Mouse (Mus musculus): ENCODE data around the gene Tmem253. TPM values are rescaled to one million over a fixed set of nuclear protein-coding genes. Genes with fewer than 3 reads are reported as not detected.

Tmem253 gene
- 1 to 10 TPM in 2 of 4 experiments, under 1 TPM in 2; 0.74 to 1.7 (median 0.91) TPM for total RNA-seq (2022)

DNA sequence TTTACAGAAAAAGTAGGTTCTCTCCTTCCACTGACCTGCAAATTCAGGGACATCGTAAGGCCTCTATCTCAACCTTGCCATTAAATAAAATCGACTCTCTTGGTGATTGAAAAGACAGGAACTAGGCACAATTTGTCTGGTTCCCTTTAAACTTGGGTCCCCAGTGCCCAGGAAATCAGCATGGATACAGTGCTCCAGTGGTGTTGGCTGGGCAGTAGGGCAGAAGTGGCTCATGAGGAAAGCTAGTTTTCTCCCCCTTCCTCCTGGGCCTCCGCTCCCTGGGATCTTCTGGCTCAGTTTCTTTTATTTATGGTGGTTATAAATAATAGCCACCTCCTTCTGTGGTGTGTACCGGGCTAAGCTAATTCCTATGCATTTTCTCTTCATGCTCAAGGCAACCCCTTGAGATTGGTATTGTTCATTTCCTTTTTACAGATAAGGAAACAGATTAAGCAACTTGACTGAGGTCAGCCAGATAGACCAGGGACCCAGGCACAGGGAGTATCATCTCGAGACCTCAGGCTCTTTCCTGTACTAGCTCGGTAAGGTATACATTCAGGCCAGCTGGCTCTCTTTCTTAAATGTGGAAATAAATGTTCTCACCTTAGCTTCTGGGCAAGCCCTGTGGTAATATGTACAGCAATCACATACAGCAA is at the start of gene Tmem253:
TSS of gene Tmem253 (plus strand) at position 214 of the 656 bp plus-strand sequence.
- no peak for DNase-seq (ENCODE audit: low spot score in 2 of 2)

DNA sequence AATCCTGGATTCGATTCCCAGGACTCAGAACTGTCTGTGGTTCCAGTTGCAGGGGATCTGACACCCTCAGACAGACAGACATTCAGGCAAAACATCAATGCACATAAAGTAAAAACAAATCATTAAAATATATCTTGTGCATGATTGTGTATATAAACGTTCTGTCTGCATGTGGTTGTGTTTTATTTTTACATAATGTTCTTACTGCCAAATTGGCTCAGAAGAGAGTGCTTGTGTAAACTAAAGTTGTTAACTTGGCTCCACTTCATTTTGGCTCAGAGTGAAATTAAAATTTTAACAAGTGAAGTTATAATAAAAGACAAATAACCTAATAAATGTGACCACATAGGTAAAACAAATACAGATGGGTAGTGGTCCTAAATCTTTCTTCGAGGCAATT is 48.1 kb upstream of the Tmem253 start:
- no peak for DNase-seq (ENCODE audit: low spot score in 2 of 2)

DNA sequence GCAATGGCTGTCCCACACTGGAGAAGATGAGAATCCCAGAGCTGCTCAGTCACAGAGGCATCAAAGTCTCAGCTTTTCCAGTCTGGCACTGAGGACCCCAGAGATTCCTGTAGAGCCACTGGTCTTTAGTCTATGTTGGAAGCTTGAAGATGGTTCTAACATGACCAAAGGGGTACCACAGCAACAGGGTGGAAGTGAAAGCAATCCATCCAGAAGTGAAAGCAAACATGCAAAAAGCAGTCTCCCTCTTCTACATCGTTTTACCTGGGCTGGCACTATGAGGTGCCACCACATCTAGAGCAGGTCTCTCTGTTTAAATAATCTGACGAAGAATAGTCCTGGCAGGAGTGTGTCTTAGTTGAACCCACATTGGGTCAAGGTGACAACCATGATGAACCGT is 36.2 kb upstream of the Tmem253 start:
- DNase-seq (ENCODE audit: low spot score in 2 of 2): no peak

DNA sequence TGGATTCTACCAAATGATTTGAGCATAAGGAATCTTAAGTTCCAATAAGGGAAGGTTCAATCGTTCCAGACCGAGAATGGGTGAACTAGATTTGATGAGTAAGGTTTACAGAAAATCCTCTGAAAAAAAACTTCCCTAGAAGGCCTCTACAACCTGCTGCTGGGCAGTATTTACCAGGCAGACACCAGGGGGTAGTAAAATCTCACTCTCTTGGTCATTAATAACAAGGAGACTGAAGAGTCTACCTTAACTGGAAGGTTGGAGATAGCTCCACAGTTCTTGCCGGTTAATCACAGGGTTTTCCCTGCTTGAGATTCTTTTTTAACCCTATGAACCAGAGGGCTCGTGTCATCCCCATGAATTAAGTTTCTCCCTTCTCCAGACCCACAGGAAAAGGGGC is 32.2 kb upstream of the Tmem253 start:
- DNase-seq (ENCODE audit: low spot score in 2 of 2): no peak

DNA sequence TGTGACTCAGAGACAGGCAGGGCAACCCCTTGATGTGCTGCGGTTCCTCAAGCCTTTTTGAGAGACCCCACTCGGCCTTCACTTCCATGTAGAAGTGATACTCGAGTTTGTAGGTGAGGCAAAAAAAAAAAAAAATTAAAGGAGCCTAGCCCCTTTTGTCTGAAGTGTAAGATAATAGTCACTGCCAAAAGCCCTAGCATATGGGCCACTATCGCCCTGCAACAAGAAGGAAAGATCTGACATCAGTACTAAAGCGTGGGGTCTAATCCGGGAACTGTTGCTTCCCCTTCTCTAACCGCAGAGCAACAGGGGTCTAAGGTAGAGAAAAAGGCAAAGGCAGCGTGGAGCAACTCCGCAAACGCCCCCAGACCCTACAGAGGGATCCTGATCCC is 31.6 kb upstream of the Tmem253 start:
- DNase-seq (ENCODE audit: low spot score in 2 of 2): no peak

DNA sequence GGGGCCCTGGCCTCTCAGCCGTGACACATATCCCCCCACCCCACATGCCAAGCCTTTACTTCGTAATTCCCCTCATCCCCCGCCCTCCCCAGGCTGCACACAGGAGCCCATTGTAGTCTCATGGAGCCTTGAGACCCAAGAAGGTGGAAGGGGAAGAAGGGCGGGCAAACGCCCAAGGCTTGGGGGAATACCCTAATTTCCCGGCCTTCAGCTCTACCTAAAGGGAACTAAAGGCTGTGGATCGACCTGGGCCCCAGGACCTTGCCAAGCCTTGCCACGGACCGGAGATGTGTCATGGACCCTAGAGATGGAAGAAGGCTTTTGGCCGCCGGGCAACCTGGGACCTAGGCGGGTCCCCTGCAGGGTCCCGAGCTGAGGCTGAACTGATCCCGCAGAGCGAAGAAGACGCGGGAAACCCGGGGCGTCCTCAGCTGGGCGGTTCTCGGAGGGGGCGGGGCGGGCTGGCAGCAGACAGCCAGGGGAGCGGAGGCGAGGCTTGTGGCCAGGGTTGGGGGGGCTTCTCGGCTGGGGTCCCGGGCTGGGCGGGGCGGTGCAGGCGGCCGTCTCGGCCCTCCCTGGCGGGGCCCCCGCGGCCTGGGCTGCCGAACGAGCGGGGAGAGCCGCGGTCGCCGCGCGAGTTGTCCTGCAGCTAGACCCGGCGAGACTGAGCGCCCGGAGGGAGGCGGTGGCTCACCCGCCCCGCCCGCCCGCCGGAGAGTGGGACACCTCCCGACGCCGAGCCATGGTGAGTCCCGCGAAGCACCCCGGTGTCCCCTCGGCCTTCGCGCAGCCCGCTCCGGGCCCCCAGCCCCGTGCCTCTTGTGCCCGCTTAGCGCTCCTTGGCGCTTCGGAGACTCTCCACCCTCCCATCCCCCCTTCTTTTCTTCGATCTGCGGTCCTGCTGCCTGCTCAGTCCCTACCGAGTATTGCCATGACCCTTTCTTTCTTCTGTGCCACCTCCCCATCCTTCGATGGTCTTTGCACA is 30.9 kb upstream of the Tmem253 start, which contains the start of gene Arhgef40:
TSS of gene Arhgef40 (plus strand) at position 473 of the 985 bp plus-strand sequence.
- DNase-seq (ENCODE audit: low spot score in 2 of 2): no peak

DNA sequence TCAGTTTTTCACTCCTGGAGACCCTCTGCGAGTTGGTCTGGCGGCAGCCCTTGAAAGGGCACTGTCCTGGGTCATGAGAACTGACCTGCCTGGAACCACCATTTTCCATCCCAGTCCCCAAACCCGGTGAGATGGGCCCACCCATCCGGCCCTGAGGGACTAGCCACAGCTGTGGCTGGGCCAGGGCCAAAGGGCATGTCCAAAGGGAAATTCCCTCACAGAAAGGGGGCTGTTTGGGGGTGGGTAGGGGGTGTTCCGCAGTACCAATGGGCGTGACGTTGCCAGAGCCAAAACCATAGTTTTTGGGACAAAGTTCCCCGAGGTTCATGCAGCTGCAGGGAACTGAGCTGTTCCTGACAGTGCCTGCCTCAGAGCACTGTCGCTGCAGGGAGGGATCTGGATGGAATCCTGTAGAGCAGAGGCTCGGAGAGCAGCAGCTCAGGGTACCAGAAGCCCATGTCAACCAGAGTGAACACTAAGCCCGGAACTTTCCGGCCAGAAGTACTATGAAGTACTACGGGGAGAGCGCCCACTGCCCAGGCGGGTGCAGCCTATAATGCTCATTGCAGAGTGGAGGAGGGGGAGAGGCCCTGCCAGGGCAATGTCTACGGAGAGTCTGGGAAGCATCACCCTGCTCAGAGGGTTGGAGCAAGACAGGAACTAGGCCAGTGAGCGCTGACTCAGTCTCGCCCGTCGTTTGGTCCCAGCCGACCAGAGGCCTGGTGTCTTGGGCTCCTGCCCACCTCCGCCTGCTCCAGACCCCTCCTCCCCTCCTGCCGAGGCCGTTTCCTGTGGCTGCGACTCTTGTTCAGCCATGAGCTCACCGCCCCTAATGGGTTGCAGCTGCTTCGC is 29.9 kb upstream of the Tmem253 start:
- no peak for DNase-seq (ENCODE audit: low spot score in 2 of 2)

DNA sequence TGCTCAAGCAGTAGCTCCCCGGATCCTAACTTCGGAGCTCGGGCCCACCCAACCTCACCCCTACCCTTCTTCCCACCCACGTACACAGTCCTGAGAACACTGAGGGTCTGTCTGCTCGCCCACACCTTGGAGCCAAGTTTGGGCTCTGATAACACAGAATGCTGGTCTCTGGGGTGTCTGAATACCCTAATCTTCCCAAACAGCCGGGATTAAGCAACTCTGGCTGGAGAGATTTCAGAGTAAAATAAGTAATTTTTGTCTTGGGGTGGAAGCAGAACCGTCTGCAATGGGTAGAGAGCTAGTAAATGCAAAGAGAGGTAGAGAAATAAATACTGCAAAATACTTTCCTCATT is 29.3 kb upstream of the Tmem253 start:
- DNase-seq (ENCODE audit: low spot score in 2 of 2): no peak

DNA sequence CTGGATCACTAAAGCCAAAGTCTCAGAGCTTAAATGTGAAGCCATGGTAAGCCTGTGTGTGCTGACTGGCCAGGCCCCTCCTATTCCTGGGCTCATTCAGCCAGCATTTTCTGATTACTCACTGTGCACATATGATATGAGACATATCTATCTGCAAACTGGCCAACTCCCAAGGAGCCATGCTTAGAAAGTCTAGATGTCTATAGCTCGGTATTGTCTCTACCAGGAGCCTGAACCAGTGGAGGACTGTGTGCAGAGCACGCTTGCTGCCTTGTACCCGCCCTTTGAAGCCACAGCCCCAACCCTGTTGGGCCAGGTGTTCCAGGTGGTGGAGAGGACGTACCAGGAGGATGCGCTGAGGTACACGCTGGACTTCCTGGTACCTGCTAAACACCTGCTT is 28.3 kb upstream of the Tmem253 start:
- DNase-seq (ENCODE audit: low spot score in 2 of 2): no peak

DNA sequence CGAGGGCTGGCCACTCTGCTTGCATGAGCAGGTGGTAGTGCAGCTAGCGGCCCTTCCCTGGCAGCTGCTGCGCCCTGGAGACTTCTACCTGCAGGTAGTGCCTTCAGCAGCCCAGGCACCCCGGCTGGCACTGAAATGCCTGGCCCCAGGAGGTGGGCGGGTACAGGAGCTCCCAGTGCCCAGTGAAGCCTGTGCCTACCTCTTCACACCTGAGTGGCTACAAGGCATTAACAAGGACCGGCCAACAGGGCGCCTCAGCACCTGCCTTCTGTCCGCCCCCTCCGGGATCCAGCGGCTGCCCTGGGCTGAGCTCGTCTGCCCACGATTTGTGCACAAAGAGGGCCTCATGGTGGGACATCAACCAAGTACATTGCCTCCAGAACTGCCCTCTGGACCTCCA is 26.7 kb upstream of the Tmem253 start:
- no peak for DNase-seq (ENCODE audit: low spot score in 2 of 2)

DNA sequence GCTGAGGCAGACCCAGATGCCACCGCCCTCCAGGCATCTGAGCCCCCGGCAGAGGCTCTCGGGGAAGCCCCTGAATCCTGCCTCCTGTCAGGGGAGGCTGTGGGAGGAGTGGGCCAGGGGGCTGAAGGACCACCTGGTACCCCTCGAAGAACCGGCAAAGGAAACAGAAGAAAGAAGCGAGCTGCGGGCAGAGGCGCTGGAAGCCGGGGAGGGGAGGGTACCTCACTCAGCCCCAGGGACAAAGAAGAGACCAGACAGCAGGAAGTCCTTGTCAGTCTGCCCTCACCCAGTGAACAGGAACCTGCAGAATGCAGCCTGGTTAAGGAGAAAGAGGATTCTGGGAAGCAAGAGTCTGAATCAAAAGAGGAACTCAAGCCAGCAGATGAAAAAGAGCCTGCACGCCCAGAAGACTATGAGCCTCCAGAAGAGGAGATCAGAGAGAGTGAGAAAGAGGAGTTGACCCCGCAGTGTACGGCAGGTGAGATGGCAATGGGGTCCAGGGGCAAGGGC is 25.9 kb upstream of the Tmem253 start:
- DNase-seq (ENCODE audit: low spot score in 2 of 2): no peak

DNA sequence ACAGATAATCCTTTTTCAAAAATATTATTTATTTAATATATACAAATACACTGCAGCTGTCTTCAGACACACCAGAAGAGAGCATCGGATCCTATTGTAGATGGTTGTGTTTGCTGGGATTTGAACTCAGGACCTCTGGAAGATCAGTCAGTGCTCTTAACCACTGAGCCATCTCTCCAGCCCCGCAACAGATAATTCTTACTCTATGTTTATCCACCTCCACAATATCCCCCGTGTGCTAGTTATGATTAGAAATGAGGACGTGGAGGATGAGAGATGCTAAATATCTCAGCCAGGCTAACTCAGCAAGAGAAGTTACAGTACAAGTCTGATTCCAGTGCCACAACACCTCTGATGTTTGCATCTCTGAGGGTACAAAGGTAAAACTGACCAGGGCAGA is 21.0 kb upstream of the Tmem253 start:
- no peak for DNase-seq (ENCODE audit: low spot score in 2 of 2)

DNA sequence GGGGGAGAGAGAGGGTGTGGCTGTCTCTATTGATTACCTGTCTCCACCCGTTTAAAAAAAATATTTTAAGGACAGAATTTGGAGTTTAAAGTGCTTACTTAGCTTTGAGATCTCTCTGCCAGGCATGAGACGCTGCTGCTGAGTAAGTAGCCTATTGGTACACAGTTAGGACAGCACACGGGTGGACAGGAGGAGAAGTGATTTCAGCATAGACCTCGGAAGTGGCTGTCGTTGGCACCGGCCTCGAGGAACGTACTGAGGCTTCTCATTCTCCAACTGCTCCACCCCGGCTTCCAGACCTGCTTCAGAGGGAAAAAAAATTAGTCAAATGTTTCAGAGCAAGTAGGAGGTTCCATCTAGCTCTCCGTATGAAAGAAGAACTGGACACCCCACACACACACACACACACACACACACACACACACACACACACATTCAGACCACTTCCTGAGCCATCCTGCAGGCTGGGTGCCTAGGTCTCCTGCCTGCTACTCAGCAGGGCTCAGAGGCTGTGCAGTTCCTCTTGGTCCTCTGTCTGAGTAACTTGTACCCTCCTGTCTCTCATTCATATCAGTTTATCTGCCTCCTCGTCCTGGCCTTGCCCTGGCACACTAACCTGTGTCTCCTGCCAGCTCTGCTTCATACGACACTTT is 20.1 kb upstream of the Tmem253 start:
- DNase-seq (ENCODE audit: low spot score in 2 of 2): no peak

DNA sequence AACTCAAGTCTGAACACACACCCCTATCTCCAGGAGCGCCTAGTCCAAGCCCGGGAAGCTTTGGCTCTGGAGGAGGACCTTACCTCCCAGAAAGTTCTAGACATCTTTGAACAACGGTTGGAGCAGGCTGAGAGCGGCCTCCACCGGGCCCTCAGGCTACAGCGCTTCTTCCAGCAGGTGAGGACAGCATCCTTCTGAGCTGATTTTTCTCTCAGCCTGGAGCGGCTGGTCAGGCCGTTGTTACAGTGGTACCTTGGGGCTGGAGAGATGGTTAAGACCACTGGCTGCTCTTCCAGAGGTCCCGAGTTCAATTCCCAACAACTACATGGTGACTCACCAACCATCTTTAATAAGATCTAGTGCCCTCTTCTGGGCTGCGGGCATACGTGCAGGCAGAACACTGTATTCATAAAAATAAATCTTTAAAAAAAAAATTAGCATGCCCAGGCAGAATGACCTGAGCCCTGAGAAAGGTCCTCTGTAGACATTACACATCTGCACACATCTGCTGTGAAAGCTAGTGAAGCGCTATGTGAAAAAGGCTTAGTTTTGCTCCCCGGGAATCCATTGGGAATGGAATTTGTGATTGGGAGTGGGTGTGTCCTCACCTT is 19.1 kb upstream of the Tmem253 start:
- DNase-seq (ENCODE audit: low spot score in 2 of 2): no peak

DNA sequence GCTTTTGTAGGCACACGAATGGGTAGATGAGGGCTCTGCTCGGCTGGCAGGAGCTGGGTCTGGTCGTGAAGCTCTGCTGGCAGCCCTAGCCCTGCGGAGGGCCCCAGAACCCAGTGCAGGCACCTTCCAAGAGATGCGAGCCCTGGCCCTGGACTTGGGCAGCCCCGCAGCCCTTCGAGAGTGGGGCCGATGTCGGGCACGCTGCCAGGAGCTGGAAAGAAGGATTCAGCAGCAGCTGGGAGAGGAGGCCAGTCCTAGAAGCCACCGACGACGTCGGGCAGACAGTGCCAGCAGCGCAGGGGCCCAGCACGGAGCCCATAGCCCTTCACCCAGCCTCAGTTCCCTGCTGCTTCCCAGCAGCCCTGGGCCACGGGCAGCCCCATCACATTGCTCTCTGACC is 18.6 kb upstream of the Tmem253 start:
- DNase-seq (ENCODE audit: low spot score in 2 of 2): no peak

DNA sequence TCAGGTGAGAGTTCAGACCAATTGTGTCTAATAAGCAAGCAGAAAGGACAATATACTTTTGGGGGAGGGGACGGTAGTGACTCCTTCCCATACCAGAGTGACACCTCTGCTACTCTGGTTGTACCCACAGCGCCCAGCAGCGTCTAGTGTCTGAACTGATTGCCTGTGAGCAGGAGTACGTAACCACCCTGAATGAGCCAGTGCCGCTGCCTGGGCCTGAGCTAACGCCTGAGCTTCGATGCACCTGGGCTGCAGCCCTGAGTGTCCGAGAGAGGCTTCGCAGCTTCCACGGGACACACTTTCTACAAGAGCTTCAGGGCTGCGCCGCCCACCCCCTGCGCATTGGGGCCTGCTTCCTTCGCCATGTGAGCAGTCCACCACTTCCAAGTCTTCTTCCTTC is 18.0 kb upstream of the Tmem253 start:
- no peak for DNase-seq (ENCODE audit: low spot score in 2 of 2)

DNA sequence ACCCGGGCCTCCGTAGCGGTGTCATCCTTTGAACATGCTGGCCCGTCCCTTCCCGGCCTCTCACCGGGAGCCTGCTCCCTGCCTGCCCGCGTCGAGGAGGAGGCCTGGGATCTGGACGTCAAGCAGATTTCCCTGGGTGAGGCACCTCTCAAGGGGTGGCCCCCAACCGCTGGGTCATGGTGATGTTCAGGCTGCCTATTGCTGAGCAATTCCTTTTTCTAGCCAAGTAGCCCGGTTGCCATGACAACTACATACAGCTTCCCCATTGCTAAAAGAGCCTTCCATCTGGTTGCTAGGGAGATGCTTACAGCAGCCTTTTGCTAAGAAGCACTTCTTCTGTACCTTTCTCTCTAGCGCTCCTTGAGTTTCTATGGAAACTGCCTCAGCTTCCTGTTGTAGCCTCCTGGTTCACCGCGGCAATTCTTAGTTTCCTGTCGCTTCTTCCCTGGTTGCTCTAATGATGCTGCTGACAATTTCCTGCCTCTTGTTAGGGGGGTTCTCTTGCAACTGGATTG is 11.4 kb upstream of the Tmem253 start:
- peak; percentile 83 to 90 for DNase-seq (ENCODE audit: low spot score in 2 of 2)

DNA sequence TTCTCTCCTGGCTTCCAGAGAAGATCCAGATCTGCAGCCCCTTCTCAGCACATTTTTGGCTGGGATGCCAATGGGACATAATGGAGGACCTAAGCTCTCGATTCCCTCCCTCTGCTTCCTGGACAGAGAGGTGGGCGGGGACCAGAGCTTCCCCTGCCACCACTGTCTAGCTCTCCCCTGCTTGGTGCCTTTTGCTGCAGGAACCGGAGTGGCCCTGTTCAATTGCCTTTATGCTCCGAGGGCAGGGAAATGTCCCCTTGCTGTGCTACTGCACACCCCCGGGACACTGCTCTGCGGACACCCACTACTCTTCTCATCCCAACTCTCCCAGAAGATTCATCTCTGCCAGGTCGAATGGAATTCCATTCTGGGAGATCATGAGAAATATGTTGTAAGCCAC is 10.3 kb upstream of the Tmem253 start:
- no peak for DNase-seq (ENCODE audit: low spot score in 2 of 2)

DNA sequence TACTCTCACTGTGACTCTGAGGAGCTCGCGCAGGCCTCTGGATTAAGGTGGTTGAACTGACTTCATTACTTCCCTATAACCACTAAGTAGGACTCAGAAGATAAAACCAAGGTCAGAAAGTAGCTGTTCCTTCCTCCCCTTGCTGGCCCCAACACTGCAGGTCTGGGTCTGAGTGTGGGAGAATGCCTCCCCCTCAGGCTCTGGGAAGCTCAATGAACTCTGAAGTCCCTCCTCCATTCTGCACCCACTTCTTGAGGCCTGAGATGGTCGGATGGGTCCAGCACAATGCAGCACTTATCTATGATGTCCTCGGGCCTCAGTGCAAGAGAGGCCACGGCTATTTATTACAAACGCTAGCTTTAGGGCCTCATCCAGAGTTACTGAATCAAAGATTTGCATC is 9.8 kb upstream of the Tmem253 start:
- no peak for DNase-seq (ENCODE audit: low spot score in 2 of 2)

DNA sequence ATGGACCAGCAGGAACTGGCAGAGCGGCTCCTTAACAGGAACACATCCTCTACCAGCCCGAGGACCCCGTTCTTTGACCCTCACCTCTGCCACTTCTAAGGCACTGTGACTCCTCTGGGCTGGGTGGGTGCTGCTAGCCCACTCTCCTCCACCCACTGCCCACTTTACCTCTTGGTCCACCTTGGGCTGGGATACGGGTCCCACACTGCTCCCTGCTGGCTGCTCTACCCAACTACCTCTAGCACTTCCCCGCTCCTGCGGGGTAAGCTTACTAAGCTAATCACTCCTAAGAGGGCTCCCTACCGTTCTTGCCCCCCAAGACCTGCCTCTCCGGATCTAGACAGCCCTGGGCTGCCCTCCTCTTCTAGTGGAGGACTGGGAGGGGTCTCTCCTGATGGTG is 9.2 kb upstream of the Tmem253 start:
- no peak for DNase-seq (ENCODE audit: low spot score in 2 of 2)

Data from layer of hippocampus, adult 8-10 months (tissue).